Mouse (Mus musculus) embryonic facial prominence, embryonic 14.5 days (tissue): Measurements from ENCODE around the gene St6galnac3. TPM values are rescaled to one million over a fixed set of nuclear protein-coding genes. Genes with fewer than 3 reads are reported as not detected.

Source experiments
- ATAC-seq: fragments of 200-750 bp; cut with Nextera tagmentation; 2 replicates; pipeline ENCODE4 v1.8.0; 2017; ENCODE audit warnings: low read depth, moderate number of reproducible peaks, moderate TSS enrichment
- DNase-seq: peaks from one replicate; pipeline ENCODE4 v3.0.0-alpha.2; 2015; ENCODE audit warnings: low spot score
- H3K27ac ChIP-seq: fragments of 300-500 bp; sonication (generic); replicated peaks from 2 replicates; pipeline ENCODE4 v1.5.1; 2014; ENCODE audit warnings: low read depth, mild to moderate bottlenecking, low read length, moderate library complexity
- H3K27me3 ChIP-seq: fragments of 300-500 bp; sonication (generic); replicated peaks from 2 replicates; pipeline ENCODE4 v1.6.1; 2014; ENCODE audit warnings: low read length; ENCODE audit not compliant: control insufficient read depth, insufficient read depth
- H3K36me3 ChIP-seq: fragments of 300-500 bp; sonication (generic); 2 replicates; pipeline ENCODE4 v1.6.1; 2014; ENCODE audit warnings: low read length, mixed read lengths; ENCODE audit not compliant: control insufficient read depth, insufficient read depth
- H3K4me1 ChIP-seq: fragments of 300-500 bp; sonication (generic); 2 replicates; pipeline ENCODE4 v1.6.1; 2014; ENCODE audit warnings: antibody characterized with exemption, low read length; ENCODE audit not compliant: control insufficient read depth, insufficient read depth
- H3K4me2 ChIP-seq: fragments of 300-500 bp; sonication (generic); 2 replicates; pipeline ENCODE4 v1.6.1; 2014; ENCODE audit warnings: low read depth, mild to moderate bottlenecking, low read length, moderate library complexity, mixed read lengths
- H3K4me3 ChIP-seq: fragments of 300-500 bp; sonication (generic); 2 replicates; pipeline ENCODE4 v1.5.1; 2014; ENCODE audit warnings: low read depth, mild to moderate bottlenecking, low read length
- H3K9ac ChIP-seq: fragments of 300-500 bp; sonication (generic); 2 replicates; pipeline ENCODE4 v1.6.1; 2014; ENCODE audit warnings: low read depth, mild to moderate bottlenecking, low read length, moderate library complexity, mixed read lengths
- H3K9me3 ChIP-seq: fragments of 300-500 bp; sonication (generic); 2 replicates; pipeline ENCODE4 v1.6.1; 2016; ENCODE audit warnings: low read length; ENCODE audit not compliant: control insufficient read depth
- WGBS: fragments of 180-500 bp; shearing (Covaris S2); extraction: QIAGEN DNeasy Blood & Tissue Kit; methylation state at CpG from one replicate; pipeline ENCODE4 v1.1.7; 2014; 5-methylcytosine and 5-hydroxymethylcytosine counted together
- polyA plus RNA-seq: library from polyadenylated mRNA; unstranded; fragments of >200 nt; fragmentation: Nextera tagmentation; extraction: Ambion mirVana; gene quantifications from 2 replicates; pipeline ENCODE4 v1.2.1, GENCODE M21; 2014

The St6galnac3 gene
- polyA plus RNA-seq, 1 experiment from 2014 or later = 30.6 TPM

GRCm38 (mm10) chr3:153674359-153674758 lies 50.6 kb downstream of the St6galnac3 start:
- H3K9me3 ChIP-seq = no peaks in the 10 kb centered on the region
- H3K9ac ChIP-seq = no peak overlapping the region
- no peak overlapping the region for H3K4me3 ChIP-seq
- H3K36me3 ChIP-seq = no peaks in the 10 kb centered on the region
- no peaks in the 10 kb centered on the region for H3K4me1 ChIP-seq
- H3K27ac ChIP-seq = no peak overlapping the region
- H3K27me3 ChIP-seq = no peaks in the 10 kb centered on the region
- 79% methylated on average over 8 of the region's 8 CpGs for WGBS
- H3K4me2 ChIP-seq = no peak overlapping the region
- ATAC-seq (no peak), DNase-seq (no peak)

- Histone ChIP-seq H3K4me3 (no peak overlapping the region), H3K4me2 (no peak overlapping the region), H3K4me1 (no peaks in the 10 kb centered on the region), H3K27ac (no peak overlapping the region), H3K27me3 (no peaks in the 10 kb centered on the region), H3K9ac (no peak overlapping the region), H3K9me3 (no peaks in the 10 kb centered on the region), H3K36me3 (no peaks in the 10 kb centered on the region)
- DNase-seq (no peak), ATAC-seq (no peak)
- 87% methylated on average over 12 of the region's 12 CpGs for WGBS
Observed at GRCm38 (mm10) chr3:153673451-153673850, 51.5 kb downstream of the St6galnac3 start.

- Histone ChIP-seq H3K36me3 (no peaks in the 10 kb centered on the region), H3K9me3 (no peaks in the 10 kb centered on the region), H3K27ac (no peak overlapping the region), H3K4me1 (no peaks in the 10 kb centered on the region), H3K4me3 (no peak overlapping the region), H3K4me2 (no peak overlapping the region), H3K9ac (no peak overlapping the region), H3K27me3 (no peaks in the 10 kb centered on the region)
- ATAC-seq (no peak), DNase-seq (no peak)
- 81% methylated on average over 10 of the region's 10 CpGs for WGBS
Observed at GRCm38 (mm10) chr3:153670953-153671674, 53.9 kb downstream of the St6galnac3 start.

DNA sequence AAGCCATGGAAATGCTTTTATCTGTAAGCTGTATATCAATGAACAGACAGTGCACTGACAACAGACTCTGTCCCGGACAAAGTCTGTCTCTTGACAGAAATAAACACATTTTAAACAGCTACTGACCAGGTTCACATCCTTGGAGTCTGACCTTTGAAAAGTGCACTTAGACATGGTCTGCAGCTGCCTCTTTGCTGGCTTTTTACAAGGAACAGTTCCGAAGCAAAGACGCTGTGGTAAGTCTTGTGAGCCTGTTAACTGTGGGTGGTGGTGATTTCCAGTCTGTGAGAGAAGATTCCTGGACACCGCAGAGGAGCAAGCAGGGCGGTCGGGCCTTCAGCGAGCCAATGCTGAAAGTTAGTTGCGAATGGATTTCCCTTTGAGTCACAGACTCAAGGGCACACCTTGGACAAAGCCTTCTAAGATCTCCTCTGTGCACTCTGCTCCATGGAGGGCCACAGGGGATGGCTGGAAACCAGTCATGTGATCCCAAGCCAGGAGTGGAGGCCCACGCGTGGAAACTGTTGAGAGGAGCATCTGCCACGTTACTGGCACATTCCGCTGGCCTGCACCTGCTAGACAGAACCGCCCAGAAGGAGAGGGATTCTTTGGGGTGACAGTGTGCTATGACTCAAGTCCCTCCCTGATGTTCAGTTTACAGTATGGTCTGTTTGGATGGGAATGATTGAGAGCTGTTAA lies 55.1 kb downstream of the St6galnac3 start:
- no peaks in the 10 kb centered on the region for H3K36me3 ChIP-seq
- no peak overlapping the region for H3K27ac ChIP-seq
- no peak overlapping the region for H3K4me2 ChIP-seq
- no peaks in the 10 kb centered on the region for H3K9me3 ChIP-seq
- no peaks in the 10 kb centered on the region for H3K27me3 ChIP-seq
- no peak overlapping the region for H3K9ac ChIP-seq
- WGBS = 83% methylated on average over 13 of the region's 13 CpGs
- DNase-seq = no peak
- H3K4me3 ChIP-seq = no peak overlapping the region
- H3K4me1 ChIP-seq = no peaks in the 10 kb centered on the region
- ATAC-seq = no peak

DNA sequence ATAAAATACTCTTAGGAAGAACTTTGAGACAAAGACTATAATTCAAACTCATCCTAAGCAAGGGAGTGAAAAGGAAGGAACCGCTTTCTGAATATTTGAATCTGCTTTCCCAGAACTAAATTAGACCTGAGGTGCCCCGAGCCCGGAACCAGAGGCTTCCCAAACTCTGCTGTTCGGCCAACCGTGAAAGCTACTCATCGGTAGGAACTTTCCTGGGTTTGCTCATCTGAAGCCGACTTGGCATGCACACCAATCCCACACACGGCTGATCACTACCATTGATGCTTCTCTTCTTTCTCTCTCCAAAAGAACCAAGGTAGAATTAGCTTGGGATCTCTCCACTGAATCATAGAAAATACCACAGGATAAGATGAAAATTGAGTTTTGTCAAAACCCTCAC lies 55.6 kb downstream of the St6galnac3 start:
- no peaks in the 10 kb centered on the region for H3K4me1 ChIP-seq
- H3K9me3 ChIP-seq = no peaks in the 10 kb centered on the region
- H3K36me3 ChIP-seq = no peaks in the 10 kb centered on the region
- no peak overlapping the region for H3K4me2 ChIP-seq
- no peak overlapping the region for H3K4me3 ChIP-seq
- H3K27ac ChIP-seq = no peak overlapping the region
- 69% methylated on average over 8 of the region's 8 CpGs for WGBS
- no peak overlapping the region for H3K9ac ChIP-seq
- no peak for DNase-seq
- no peak for ATAC-seq
- no peaks in the 10 kb centered on the region for H3K27me3 ChIP-seq

- Histone ChIP-seq H3K36me3 (no peaks in the 10 kb centered on the region), H3K9me3 (no peaks in the 10 kb centered on the region), H3K27ac (no peak overlapping the region), H3K4me2 (no peak overlapping the region), H3K4me3 (no peak overlapping the region), H3K9ac (no peak overlapping the region), H3K4me1 (0 out of 2 replicates have a peak, but pooled peaks cover 3% of the 10 kb centered on the region), H3K27me3 (no peaks in the 10 kb centered on the region)
- ATAC-seq (no peak), DNase-seq (no peak)
- WGBS = 67% methylated on average over 21 of the region's 21 CpGs
Observed at GRCm38 (mm10) chr3:153668447-153669290, 56.3 kb downstream of the St6galnac3 start.

GRCm38 (mm10) chr3:153664696-153665095 lies 60.3 kb downstream of the St6galnac3 start:
- no peaks in the 10 kb centered on the region for H3K27me3 ChIP-seq
- no peaks in the 10 kb centered on the region for H3K36me3 ChIP-seq
- WGBS = 87% methylated on average over 5 of the region's 5 CpGs
- DNase-seq = no peak
- ATAC-seq = no peak
- H3K27ac ChIP-seq = no peak overlapping the region
- no peaks in the 10 kb centered on the region for H3K9me3 ChIP-seq
- no peak overlapping the region for H3K9ac ChIP-seq
- H3K4me1 ChIP-seq = peaks cover 11% of the 10 kb centered on the region; the same call in 1 of the 2 replicates
- H3K4me2 ChIP-seq = no peak overlapping the region
- H3K4me3 ChIP-seq = no peak overlapping the region

GRCm38 (mm10) chr3:153663841-153664427 lies 61.0 kb downstream of the St6galnac3 start:
- no peaks in the 10 kb centered on the region for H3K36me3 ChIP-seq
- no peak overlapping the region for H3K9ac ChIP-seq
- no peaks in the 10 kb centered on the region for H3K9me3 ChIP-seq
- 56% methylated on average over 10 of the region's 10 CpGs for WGBS
- H3K4me2 ChIP-seq = no peak overlapping the region
- H3K4me1 ChIP-seq = peaks cover 11% of the 10 kb centered on the region; the same call in 1 of the 2 replicates
- H3K27ac ChIP-seq = no peak overlapping the region
- H3K4me3 ChIP-seq = no peak overlapping the region
- ATAC-seq = no peak
- no peaks in the 10 kb centered on the region for H3K27me3 ChIP-seq
- no peak for DNase-seq
